Mouse (Mus musculus) left cerebral cortex, postnatal 36 days (tissue): ENCODE data around the gene Tet2. TPM values are rescaled to one million over a fixed set of nuclear protein-coding genes. Genes with fewer than 3 reads are reported as not detected.
"Not testable (repeated sequence)": the region's sequence is repeated elsewhere in the genome, so short reads cannot be mapped to it uniquely, and the experiment has no call there.

ENCODE experiments used
- DNase-seq, 2 experiments: peaks; one replicate each; pipeline ENCODE4 v3.0.0; 2021 to 2022; ENCODE audit warnings: low spot score in 2 of 2, mixed read lengths in 1 of 2
- intact Hi-C: fragments of 180-260 bp; cut with DNase I; formaldehyde crosslinking; loops from one replicate; pipeline ENCODE4 v1.15.1; 2025
- total RNA-seq, 2 experiments: library from RNA; stranded (reverse); gene quantifications; 2 replicates each; pipeline ENCODE4 v1.2.3; 2021

Gene Tet2
- total RNA-seq, result 10 to 100 TPM; 28.5 to 53.7 TPM

- DNase-seq, result peak; percentile 70 to 78
- intact Hi-C loops, result loop anchor here (1.0 to 5.0 kb wide), 4 partner anchors 78 to 693 kb away; partner anchors contain the start of gene Cxxc4
These were observed at the start of gene Tet2 for GRCm38 (mm10) chr3:133544551-133545303. TSS of gene Tet2 (minus strand) at chr3:133545139.

DNA sequence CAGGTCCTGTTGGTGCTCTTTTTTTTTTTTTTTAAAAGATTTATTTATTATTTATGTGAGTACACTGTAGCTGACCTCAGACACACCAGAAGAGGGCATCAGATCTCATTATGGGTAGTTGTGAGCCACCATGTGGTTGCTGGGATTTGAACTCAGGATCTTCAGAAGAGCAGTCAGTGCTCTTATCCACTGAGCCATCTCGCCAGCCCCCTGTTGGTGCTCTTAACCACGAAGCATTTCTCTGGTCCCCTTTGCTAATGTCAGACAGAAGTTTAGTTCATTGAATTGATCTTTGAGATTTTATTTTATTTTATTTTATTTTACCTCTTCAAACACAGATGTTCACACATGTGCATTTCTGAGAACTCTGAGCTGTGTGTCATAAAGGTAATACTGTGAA, 48.1 kb upstream of the Tet2 start:
- intact Hi-C loops, DNase-seq: not testable (repeated sequence)

GRCm38 (mm10) chr3:133590506-133591152, 45.7 kb upstream of the Tet2 start:
- no peak for DNase-seq

DNA sequence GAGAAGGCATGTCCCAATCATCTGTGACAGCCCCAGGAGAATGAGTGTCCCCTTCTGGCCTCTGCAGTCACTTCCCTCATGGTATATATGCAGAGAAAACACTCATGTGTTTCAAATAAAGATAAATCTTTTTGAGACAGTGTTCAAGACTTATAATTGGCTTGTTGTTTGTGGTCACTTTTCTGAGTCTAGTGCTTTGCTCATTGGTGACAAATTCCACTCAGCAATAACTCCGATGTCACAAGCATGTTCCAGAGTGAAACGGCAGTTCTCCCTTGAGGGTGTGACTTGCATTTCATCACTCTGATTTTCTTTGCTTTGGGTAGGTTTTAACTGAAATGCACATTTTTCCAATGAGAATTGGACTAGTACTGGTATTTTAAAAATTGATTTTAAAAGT, 40.1 kb upstream of the Tet2 start:
- intact Hi-C loops, result no loop called here
- DNase-seq, result no peak

More at GRCm38 (mm10) chr3:133590506-133591152, 45.7 kb upstream of the Tet2 start:
- intact Hi-C loops, result no loop called here

DNA sequence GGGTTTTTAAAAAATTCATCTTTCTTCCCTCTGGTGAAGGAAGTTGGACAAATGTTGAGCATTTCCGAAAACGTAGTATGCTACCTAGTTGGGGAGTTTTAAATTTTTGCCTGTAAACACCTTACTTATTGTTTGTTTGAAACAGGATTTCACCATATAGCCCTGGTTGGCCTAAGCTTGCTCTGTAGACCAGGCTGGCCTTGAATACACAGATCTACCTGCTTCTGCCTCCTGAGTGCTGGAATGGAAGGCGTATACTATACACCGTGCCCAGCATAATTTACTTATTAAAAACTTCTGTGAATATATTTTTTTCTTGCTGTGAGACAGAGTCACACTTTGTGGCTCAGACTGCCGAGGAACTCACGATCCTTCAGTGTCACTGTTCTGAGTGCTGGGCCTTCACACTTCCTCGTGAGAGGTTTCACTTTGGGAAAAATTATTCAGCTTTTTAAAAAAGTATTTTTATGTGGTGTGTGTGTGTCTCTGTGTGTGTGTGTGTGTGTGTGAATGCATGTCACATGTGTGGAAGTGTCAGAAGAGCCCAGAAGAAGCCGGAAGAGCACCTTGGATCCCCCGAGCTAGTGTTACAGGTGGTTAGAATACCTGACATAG, 38.6 kb upstream of the Tet2 start:
- intact Hi-C loops, result no loop called here
- no peak for DNase-seq

DNA sequence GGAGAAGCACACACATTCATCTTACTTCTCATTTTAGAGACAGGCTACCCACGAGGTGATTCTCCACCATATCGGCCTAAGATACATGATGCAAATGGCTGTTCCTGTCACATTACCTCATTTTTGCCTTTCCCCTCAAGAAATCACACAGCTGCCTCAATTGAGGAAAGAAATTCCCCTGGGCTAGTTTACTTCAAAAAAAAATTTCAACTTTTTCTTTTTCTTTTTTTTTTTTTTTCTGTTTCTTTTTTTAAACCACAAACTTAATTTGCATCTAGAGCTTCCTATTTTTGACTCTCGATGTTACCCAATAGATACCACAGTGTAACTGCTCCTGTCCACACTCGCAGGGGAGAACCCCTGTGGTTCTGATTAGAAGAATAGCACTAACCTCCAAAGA, 38.0 kb upstream of the Tet2 start:
- intact Hi-C loops, result no loop called here
- DNase-seq, result no peak

GRCm38 (mm10) chr3:133582096-133582495, 37.2 kb upstream of the Tet2 start:
- intact Hi-C loops, result no loop called here
- DNase-seq, result no peak

DNA sequence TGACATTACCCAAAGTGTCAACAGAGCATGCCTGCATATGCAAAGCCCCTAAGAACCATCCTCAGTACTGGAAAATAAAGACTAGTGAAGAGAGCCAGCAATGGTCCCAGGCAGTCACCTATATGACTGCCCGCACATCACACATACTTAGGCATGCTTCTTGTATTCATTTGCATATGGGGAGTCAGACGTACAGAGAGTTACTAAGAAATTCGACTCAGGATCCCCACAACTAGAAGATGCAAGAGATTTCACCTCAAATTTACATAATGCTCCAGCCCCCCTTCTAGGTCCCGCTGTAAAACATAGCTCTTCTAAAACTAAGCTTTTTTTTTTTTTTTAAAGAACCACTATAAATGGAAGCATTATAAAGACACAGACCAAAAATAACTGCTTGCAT, 36.6 kb upstream of the Tet2 start:
- DNase-seq, result no peak
- intact Hi-C loops, result no loop called here

DNA sequence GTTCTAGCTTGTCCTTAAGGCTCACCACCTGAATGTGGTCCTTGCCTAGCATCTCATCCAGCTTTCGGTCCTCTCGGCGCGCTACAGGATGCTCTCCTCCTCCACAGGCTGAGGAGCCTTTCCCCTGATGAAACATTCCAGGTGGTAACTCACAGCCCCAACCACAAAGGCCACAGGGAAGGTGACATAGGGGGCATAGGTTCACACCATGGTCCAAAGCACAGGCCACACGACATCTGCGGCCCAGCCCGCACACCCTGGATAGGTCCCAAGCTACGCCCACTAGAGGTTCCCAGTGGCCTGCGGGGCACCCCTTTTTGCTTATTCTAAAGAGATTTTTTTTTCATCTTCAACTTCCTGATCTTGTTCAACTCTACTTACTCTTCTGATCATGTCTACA, 34.7 kb upstream of the Tet2 start:
- no peak for DNase-seq
- intact Hi-C loops, result no loop called here

DNA sequence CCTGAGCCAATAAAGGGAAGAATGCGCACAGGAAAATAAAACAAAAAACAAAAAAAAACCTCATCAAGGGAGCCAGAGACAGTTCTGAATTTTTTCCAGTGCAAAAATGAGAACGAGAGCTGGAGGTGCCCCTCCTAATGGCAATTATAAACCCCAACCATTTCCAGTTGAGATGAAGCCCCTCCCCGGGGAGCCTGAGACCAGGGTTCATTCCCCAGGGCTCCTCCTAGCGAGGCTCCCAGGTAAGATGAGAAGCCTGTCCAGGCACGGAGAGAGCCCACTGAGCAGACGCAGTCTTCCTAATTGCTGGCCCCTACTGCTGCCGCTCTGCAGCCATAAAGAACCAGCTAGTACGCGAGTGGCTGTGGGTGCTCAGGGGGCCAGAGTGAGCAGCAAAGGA, 34.2 kb upstream of the Tet2 start:
- no peak for DNase-seq
- intact Hi-C loops, result no loop called here

- intact Hi-C loops, result no loop called here
- no peak for DNase-seq
These were observed 30.0 kb upstream of the Tet2 start for GRCm38 (mm10) chr3:133574969-133575368.

DNA sequence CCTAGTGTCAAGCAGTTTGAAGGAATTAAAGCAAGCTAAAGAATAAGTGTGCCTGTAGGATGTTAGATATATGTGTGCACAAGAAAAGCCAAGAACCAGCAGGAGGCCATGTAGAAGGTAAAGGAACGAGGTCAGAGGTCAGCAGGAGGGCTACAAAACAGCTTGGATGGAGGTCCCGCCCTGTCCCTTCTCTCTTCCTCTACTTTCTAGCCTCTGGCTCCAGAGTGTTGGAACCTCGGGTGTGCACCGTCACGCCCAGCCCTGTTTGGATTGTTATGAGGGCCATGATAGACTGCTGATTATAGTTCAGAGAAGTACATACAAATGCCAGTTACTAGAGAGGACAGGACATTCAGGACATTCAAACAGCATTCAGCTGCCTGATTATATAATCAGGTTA, 27.0 kb upstream of the Tet2 start:
- no peak for DNase-seq
- intact Hi-C loops, result no loop called here

DNA sequence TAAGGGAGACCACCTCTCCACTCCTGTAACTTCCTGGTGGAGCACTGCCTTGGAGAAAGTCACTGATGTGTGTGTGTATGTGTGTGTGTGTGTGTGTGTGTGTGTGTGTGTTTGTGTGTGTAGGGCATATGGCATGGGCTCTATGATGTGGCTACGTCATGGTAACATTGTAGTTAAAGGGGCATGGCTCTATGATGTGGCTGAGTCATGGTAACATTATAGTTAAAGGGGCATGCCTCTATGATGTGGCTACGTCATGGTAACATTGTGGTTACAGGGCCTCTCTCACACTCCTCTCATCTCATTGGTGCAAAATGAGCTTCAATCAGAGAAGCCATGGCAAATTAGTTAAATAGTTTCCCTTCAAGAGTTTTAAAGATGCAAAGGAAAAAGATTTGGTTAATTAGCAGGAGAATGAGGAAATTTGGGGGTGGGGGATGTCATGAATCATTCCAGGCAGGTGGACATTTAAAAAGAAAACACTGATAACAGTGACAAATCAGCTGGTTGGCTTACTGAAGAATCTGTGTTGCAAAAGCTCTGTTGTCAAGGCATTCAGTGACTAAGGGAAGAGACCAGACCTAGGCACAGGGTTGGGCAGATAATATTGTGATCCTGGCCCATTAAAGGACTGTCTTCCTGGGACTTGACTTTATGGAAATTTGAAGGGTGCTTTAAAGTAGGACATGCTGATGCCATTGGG, 18.7 kb upstream of the Tet2 start:
- intact Hi-C loops, result no loop called here
- no peak for DNase-seq

- no peak for DNase-seq
These were observed 14.6 kb upstream of the Tet2 start for GRCm38 (mm10) chr3:133559413-133560114.

GRCm38 (mm10) chr3:133557602-133558001, 12.7 kb upstream of the Tet2 start:
- intact Hi-C loops, result no loop called here
- no peak for DNase-seq

More at GRCm38 (mm10) chr3:133559413-133560114, 14.6 kb upstream of the Tet2 start:
- intact Hi-C loops, result no loop called here

DNA sequence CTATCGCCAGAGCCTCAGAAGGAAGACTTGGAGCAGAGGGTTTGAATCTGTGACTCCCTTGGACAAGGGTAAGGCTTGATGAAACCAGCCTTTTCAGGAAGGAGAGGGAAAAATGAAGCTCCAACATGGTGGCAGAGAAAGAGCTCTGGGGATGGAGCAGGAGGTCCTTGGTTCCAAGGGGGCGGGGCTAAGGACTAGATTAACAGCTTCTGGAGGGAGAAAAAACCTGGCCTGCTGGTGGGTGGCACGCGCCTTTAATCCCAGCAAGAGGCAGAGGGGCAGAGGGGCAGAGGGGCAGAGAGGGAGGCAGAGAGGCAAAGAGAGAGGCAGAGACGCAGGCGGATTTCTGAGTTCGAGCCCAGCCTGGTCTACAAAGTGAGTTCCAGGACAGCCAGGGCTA, 12.2 kb upstream of the Tet2 start:
- no peak for DNase-seq
- intact Hi-C loops, result no loop called here

DNA sequence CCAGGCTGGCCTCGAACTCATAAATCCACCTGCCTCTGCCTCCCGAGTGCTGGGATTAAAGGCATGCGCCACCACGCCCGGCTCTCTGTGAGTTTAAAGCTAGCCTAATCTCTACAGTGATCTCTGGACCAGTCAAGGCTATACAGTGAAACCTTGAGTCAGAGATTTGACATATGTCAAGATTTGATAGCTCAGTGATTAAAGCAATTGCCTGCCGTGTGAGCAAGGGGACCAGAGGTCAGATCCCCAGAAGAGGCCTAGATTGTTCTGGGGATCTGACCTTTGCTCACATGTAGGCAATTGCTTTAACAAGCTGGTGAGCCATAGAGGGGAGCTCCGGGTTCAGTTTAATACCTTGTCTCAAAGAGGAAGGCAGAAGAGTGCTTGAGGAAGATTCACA, 10.4 kb upstream of the Tet2 start:
- intact Hi-C loops, result no loop called here
- no peak for DNase-seq

DNA sequence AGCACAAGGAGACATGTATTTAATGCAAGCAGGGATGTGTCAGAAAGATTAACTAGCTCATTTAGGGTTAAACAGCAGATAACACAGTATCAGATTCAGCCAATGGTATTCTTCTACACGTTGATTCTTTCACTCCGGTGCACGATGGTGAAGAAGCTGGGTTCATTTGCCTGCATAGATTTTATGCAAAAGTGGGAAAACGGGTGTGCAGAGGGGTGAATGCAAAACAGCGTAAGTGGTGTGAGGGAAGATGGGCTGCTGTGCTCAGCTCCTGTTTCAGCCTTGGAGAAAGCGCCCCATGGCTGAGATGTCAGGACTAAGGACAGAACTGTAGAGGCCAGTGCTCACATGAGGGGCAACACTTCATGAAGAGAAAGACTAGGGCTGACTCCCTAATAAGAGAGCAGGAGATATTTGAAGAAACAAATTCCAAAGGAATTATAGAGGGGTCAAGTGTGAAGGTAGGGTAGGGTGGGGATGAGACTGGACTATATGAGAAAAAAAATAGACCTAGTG, 9.7 kb upstream of the Tet2 start:
- intact Hi-C loops, result no loop called here
- DNase-seq, result no peak

DNA sequence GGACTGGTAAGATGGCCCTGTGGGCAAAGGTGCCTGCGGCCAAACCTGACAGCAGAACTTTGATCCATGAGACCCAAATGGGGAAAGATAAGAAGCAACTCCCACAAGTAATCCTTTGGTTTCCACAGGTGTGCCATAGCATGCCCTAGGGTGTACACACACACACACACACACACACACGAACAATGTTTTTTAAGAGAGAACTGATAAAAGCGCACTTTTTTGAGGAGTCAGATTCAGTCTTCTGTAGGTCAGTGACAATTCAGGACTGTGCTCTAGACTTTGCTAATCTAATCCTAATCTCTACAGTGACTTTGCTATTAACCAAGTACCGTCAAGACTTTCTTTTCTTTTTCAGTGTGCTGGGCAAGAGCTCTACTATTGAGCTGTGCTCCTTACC, 9.2 kb upstream of the Tet2 start:
- intact Hi-C loops, result no loop called here
- no peak for DNase-seq
